Mouse (Mus musculus) fibroblast of lung, adult 2 months (primary cell): Measurements from ENCODE around the gene Ilf2.

Experiments used
- DNase-seq: peaks from one replicate; pipeline ENCODE4 v3.0.0-alpha.2; 2011; ENCODE audit warnings: low read depth

The Ilf2 gene

DNA sequence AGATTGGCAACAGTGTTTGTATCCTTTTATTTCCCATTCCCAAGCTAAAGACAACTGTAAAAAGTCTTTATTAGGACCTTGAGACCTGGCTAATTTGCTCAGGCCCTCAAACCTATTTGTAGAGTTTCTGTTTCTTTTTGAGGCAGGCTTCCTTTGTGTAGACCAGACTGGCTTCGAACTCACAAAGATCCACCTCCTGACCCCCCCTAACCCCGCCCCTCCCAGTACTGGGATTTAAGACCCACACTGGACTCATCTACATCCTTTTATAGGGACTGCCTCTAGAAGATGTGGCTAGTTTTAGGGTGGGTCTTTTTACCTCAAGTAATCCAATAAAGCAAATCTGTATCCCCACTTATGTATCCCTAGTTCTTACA lies 33.8 kb downstream of the Ilf2 start:
- no peak for DNase-seq

DNA sequence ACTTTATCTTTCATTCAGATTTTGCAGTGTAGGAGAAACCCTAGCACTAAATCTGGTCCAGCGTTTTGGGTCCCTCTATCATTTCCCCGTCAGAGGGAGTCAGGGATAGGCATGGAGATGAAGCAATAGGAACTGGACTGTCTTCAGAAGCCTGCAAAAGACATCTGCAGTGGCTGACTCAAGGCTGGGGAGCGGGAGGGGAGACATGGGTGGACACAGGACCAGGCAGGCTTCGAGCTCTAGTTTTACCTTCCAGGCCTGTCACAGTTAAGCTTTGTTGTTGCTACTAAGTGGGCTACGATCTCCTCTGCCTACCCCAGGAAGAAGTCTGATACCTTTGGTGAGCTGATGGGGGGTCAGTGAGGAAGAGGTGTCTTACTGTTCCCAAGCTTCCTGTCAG lies 36.4 kb downstream of the Ilf2 start:
- no peak for DNase-seq

DNA sequence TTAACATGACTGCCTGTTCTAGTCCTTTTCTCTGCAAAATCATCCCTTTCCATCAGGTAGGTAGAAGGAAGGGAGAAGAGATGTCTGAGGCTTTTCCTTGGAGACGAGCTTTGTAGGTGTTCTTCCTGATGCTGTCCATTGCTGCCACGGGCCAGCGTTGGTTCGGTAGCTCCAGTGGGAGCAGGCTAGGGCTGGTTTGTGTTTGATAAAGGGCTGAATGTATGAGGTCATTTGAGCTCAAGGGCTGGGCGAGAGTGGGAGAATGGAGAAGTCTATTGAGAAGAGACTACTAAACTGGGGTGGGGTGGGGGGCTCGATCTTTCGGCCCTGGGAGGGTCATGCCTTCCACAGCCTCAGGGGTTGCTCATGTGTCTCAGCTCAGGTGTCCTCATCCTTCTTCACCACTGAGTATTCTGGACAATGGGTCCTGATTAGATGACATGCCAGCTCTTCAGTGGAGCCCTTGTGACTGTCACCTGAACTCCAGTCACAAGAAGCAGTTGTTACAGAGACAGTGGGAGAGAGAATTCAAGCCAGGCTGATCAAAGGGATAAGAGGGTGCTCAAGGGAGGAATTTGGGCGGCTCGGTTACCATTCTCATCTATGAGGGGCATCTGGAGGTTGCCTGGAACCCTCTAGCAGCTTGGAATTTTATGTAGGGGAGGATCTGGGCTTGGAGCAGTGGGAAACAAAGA lies 37.2 kb downstream of the Ilf2 start:
- DNase-seq: no peak

DNA sequence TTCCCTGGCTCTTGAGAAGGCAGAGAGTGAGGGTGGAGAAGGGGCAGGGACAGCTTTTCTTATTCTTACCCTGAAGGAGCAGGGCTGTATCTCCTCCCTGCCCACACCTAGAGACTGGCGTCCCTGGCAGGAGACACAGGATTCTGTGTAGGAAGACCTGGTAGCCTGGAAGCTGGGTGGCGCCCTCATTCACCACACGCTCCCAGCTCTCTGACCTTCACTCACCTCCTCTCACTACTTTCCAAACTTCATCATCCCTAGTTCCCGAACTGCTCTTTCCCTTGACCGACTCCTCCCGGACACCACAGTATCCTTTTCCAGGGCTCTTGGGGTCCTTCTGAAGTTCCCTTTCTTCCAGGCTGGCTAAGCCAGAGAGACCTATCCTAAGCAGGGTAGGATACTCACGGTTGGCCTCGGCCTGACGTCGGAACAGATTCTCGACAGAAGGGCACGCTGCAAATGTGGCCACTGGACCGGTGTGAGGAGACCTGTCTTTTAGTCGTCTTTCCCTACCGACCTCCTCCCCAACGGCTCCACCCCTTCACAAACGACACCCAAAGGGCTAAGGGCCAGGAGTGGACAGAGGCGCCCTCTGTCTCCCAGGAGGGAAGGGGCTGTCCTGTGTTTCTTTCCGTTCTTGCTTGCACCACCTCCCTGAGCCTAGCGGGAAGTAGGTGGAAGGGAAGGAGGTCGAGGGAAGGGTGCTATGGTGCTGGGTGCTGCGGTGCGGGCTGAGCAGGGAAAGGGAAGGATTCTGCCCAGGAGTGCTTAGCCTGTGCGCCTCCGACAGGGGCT lies 38.1 kb downstream of the Ilf2 start, which contains the start of the genes S100a1 and S100a13:
TSS of gene S100a1 (minus strand) at position 597 of the 795 bp plus-strand sequence.
TSS of gene S100a13 (plus strand) at position 640 of the 795 bp plus-strand sequence.
- DNase-seq: no peak

DNA sequence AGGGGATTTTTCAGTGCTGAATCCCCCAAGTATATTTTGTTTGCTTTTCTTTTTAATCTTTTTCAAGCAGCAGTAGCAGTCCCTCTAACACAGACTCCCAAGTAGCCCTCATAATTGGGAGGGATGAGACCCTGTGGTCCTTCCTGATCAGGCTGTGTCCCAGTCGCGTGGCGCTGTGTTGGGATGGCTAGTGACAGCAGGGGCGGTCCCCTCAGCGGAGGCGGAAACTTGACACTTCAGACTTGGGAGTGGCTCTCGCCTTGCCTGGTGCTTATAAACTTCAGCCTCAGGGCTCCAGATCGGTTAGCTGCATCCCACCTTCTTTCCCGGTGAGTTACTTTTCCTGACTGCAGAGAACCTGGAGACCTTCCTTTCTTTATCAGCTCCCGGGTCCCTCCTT lies 38.8 kb downstream of the Ilf2 start:
- DNase-seq: no peak

DNA sequence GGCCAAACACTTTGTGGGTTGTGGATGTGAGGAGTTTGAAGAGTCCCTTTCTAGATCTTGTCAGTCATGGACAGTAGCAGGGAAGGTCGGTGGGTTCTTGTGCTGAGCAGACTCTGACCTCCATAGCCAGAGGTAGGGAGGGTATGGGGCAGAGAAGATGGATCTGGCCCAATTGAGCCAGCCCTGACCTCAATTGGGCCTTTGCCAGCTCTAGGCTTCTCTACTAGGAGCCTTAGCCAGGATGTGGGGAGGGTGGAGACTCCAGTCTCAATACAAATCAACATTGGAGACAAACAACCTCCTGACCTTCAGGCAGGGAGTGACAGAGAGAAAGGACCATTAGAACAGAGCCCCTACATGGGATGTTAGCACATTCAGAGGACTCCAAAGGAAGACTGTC lies 39.3 kb downstream of the Ilf2 start:
- DNase-seq: no peak

DNA sequence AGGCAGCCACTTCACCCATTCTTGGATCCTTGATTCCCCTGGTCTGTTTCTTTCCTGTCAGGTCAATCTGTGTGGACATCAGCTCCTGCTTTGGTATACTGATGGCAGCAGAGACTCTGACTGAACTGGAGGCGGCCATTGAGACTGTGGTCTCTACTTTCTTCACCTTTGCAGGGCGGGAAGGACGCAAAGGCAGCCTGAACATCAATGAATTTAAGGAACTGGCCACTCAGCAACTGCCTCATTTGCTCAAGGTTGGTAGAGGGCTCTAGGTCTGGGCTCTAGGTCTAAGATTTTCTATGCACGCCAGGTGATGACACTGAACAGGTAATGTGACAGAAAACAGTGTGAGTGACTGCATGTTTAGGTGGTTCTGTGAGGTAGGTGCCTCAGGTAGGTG lies 39.9 kb downstream of the Ilf2 start:
- DNase-seq: no peak

DNA sequence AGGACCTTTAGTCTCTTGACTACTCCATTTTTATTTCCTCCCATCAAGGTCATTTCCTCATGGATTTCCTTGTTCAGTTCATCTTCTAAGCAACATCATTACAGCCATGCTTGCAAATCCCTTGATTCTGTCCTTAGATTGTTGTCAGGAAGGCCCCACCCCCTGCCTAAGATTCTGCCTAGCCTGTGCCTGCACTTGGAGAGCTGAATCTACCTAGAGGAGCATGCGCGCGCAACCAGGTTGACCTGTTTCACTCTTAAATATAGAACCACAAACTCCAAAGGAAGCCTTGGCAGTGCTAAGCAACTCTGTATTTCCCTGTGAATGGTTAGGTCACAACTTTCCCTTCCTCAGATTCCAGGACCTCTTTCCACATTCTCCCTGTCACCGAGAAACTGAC lies 41.8 kb downstream of the Ilf2 start:
- no peak for DNase-seq

DNA sequence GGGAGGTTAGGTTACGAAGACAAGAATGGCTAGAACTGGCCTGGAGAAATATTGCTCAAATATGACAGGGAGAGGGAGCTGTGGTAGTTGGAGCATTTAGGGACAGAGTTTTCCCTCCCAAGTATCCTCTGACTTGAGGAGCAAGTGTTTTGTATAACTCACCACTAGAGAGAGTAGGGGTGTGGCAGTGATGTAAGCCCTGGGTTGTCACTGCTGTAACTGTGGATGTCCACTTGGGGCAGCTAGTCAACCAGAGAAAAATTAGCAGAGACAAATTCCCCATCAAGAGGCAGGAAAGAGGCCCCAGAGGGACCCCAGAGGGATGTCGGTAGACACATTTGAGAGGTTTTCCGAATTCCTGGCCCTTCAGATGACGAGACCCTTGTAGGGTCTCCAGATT lies 49.5 kb downstream of the Ilf2 start:
- DNase-seq: no peak

DNA sequence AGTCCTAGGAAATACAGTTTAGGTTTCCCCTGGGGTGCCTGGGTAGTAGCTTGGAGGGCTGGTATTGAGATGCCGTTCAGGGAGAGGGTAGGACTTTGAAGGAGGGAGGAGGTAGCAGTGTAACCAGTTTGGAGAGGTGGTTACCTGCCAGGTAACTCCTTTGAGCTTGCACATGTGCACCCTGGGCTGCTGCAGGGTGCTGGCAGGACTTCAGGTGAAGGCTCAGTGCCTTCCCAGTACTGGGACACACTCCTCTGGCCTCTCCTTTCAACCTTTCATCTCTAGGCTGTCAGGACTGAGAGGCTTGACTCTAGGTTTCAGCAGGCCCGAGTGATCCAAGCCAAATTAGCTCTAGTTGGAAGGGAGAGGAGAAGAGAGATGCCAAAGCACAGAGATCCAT lies 50.1 kb downstream of the Ilf2 start:
- DNase-seq: no peak

DNA sequence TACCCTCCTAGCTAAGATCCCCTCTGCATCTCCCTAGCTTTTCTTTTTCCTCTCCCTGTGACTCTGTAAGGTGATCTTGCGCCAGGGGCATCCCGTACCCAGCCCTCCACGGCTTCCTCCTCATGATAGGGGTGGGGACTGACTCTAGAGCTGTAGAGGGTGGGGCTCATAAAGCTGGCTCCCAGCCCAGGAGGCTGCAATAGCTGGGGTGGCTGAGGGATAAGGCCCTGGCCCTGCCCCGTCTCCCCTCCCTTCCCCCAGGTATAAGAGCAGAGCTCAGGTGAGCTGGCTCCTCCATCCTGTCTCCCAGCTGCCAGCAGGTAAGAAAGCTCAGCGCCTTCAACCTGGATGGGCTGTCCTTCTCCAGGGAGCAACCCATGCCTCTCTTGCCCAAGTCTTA lies 50.7 kb downstream of the Ilf2 start, which contains the start of gene S100a14:
TSS of gene S100a14 (plus strand) at position 277 of the 400 bp plus-strand sequence.
- no peak for DNase-seq

DNA sequence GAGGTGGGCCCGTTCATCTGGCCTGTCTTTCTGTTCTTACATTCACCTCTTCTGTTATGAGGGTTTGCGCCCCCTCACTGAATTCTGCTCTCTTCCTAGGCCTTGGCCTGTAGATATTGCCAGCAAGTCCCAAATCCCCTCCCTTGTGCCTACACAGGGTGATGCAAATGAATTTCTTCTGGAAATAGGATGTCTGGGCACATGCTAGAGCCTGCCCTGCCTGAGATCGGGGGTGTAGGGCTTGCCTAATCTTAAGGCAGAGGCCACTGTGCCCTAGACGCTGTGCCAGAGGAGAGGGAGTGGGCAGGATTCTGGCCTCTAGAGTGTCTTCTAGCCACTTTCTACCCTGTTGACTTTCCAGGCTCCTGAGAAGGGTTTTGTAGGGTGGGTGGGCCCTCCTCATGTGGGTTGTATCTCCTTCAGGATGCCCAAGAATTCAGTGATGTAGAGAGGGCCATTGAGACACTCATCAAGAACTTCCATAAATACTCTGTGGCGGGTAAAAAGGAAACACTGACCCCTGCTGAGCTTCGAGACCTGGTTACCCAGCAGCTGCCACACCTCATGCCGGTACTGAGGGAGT lies 51.5 kb downstream of the Ilf2 start:
- DNase-seq: no peak

DNA sequence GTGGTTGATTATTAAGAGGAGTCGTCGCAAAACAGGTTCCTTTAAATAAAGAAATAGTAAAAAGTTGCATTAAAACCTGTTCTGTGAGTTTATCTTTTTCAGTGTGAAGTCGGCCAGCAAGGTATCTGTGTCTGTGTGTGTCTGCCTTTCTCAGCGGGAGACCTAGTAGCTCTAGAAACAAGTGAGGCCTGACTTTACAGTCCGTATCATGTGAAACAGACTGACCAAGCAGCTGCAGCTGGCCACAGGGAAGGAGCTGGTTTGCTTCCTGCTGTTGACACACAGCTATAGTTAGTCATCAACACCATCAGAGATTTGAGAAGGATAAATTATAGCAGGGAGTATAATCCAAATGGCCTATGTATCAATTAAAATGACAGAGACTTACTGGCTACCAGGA lies 55.8 kb downstream of the Ilf2 start:
- DNase-seq: no peak

DNA sequence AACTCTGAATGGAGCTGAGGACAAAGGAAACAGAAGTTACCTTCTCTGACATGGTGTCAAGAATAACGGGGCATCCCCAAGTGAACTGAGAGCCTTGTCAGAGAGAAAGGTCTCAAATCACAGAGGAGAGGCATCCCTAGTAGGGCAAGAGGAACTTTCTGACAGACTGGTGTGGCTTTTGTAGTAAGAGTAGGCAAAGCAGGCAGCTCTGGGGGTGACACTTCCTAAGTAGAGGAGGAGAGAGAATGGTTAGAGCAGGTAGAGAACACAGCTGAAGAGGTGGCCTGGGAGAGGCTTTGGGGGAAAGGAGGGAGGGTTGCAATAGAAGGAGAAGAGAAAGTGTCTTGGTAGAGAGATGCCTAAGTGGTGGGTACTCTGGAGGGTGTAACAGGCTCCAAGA lies 59.5 kb downstream of the Ilf2 start:
- no peak for DNase-seq

DNA sequence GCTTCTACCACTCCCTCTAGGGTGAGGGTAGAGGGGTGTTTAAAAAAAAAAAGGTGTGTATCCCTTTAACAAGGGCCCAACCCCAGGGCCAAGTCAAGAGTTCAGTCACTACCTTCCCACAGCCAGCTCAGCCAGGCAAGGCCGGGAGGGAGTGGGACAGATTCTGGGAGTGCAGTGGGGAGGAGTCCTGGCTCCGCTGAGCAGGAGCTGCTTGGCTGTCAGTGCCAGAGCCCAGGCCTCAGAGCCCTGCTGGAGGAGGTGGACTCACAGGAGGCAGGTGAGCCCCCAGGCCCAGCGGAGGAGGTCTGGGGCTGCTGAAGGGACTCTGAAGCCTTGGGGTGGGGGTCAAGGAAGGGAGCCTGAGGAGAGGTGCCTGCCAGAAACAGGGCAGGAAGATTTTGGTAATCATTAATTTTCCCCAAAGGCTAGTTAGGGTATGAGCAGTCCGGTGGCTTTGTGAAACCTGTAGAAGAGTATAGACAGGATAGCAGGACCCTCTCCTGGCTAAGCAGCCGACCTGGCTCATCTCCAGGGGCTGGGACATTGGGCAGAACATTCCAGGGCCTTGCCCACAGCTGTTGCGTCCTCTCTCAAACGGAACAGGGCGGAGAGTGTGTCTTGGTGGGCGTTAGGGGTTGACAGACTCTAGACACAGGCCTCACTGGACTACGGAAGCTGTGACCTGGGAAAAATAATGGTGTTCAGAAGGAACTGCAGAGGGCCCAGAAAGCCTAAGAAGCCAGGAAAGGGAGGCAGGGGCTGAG lies 61.4 kb downstream of the Ilf2 start, which contains the start of gene S100a16:
TSS of gene S100a16 (plus strand) at position 114 of the 764 bp plus-strand sequence.
- DNase-seq: peak; percentile 76

DNA sequence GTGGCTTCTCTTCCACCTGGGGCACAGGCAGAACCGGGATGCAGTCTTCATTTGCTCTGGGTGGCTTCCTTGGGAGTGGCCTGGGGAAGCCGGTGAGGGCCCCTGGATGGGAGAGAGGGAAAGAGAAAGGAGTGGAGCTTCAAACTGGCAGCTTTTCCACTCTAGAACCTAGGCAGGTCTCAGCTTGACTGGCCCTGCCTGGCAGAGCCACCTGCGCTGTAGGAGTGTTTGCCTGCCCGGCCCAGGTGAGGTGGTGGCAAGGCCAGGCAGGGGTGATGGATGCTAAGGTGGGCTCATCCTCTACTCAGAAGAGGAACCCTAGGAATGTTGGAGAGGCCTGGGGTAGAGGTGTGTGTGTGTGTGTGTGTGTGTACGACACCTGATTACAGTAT lies 62.0 kb downstream of the Ilf2 start:
- no peak for DNase-seq
